Mouse (Mus musculus) ovary, postnatal 14 days (tissue): Measurements from ENCODE around the gene Kif6.

Experiments used
- DNase-seq: peaks from one replicate; pipeline ENCODE4 v3.0.0; 2022; ENCODE audit warnings: low spot score

The Kif6 gene

GRCm38 (mm10) chr17:49614577-49615235 is at the start of gene Kif6:
Gene Kif6, plus strand, starts transcription at chr17:49615136.
- DNase-seq = peak; percentile 64

- DNase-seq = no peak
Measured at GRCm38 (mm10) chr17:49568717-49569116, 46.2 kb upstream of the Kif6 start.

GRCm38 (mm10) chr17:49577321-49577720 is 37.6 kb upstream of the Kif6 start:
- DNase-seq = no peak

GRCm38 (mm10) chr17:49582471-49582870 is 32.5 kb upstream of the Kif6 start:
- no peak for DNase-seq

- DNase-seq = no peak
Measured at GRCm38 (mm10) chr17:49590051-49590450, 24.9 kb upstream of the Kif6 start.

- DNase-seq = no peak
Measured at GRCm38 (mm10) chr17:49605397-49605796, 9.5 kb upstream of the Kif6 start.

DNA sequence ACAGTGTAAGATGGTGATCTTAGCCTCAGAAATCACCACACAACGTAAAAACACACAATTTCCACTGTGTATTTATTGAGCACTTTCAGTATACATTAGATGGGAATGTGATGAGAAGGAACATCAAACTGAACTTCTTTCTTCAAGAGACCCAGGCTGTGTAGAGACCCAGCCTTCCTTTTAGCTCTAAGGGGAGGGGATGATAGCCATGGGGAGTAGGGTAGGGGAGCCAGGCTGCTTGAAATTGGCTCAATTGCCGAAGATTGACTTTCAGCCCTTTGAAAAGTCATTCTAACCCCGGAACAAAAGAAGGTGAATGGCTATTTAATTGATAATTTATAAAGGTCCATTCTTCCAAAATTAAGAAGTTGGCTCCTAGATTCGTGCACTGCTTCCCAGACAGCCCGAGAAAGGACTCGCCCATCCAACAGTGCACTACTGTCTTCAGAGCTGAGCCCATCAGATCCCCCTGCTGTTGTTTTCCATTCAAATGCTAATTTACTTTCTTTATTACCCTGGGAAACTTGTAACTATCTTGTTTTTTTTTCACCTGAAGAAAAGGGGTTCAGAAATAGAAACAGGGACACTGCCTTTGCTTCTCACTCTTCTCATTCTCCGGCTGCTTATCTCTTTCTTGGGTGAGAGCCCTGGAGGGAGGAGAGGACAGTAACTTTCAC is 7.4 kb upstream of the Kif6 start:
- DNase-seq = no peak

DNA sequence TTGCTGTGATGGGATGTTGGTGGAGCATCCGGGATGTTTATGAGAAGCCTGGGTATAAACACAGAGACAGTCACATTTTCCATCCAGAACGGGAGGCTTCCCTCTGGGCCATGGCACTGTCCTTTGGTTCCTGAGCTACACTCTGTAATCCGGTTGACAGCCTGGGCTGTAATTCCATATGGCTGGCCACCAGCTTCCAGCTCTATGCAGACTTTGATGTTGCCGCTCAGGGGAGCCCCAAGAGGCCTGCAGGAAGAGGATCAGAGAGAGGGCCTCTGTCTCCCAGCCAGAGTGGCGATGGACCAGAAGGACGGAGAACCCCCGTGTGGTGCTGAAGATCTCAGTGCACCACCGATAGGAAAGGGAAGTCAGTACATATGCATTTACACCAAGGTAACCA is 4.6 kb upstream of the Kif6 start:
- no peak for DNase-seq

DNA sequence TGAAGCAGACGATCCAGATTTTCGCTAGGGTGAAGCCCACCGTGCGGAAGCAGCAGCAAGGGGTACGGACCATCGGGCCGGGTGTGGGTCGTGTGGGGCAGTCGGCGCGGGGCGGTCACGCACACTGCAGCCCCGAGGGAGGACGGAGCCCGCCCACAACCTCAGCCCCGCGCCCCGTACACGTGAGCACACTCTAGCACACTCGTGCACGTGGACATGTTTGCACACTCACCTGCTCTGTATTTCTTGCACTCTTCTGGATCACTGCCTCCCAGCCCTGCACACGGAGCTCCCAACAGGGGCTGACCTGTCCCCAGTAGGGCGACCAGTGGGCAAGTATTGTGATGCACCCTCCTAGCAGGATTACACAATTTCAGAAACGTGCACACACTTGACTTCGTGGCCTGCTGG is 310 bp downstream of the Kif6 start:
- no peak for DNase-seq

- DNase-seq = no peak
Measured at GRCm38 (mm10) chr17:49624572-49624971, 9.6 kb downstream of the Kif6 start.

DNA sequence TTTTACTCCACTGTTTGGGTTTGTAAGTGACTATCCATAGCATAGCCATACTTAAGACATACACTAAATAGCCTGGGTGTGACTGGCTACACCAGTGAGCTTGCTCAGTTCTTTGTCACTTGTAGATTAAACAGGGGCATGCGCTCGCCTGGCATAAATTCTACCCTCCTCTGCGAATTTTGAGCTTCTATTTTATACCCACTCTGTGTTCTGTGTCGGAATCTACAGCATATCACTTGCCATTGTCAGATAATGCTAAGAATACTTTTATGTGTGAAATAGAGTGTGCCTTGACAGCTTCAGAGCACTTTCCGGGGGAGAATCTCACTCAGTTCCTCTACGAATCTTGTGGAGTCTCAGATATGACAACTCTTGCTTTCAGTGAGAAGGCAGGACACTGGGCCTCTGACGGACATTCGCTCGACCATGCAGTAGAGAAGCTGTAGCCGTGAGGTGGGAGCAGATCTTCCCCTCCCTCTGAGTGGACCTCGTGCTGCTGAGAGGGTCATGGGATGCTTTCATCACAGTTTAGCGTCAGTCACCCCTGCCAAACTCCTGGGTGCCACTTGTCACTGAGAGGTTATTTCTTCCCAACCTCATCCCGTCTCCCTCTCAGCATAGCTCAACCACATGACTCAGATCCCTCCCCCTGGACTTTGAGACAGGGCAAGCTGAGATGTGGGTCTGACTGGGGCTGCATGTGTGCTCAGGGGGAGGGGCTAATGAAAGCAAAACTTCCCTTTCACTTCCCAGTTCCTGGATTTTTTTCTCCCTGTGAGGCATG is 12.3 kb downstream of the Kif6 start:
- DNase-seq = no peak

DNA sequence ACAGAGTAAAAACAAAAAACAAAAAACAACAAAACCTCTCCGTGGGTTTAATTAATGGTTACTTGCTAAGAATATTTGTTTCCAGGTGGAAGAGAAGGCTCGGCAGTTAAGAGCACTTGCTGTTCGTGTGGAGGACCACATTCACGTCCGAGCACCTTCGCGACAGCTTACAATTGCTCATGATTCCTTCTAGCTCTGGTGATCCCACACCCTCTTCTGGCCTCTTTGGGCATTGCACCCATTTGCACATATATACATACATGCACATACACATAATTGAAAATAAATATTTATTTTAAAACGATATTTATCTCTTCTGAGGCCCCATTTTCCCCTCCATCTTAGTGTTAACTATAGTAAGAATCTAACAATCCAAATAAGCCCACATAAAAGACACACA is 13.9 kb downstream of the Kif6 start:
- no peak for DNase-seq

DNA sequence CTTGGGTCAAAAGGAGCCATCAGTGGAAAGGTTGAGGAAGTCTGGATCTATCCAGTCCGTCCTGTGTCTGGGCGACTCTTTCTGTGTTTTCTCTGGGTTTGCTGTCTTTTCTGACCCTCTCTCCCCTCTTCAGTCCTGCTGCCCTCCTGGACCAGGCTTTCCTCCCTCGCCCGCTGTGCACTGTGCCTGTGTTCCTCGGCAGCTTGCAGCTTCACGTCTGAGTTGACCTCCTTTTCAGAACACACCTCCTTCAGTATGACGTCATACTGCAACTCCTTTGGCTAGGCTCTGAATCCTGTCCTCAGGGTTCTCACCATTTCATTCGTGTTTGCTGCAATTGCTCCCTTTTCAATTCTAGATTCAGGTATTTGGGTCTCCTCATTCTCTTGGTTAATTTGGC is 18.1 kb downstream of the Kif6 start:
- no peak for DNase-seq

- DNase-seq = no peak
Measured at GRCm38 (mm10) chr17:49641903-49642302, 27.0 kb downstream of the Kif6 start.

DNA sequence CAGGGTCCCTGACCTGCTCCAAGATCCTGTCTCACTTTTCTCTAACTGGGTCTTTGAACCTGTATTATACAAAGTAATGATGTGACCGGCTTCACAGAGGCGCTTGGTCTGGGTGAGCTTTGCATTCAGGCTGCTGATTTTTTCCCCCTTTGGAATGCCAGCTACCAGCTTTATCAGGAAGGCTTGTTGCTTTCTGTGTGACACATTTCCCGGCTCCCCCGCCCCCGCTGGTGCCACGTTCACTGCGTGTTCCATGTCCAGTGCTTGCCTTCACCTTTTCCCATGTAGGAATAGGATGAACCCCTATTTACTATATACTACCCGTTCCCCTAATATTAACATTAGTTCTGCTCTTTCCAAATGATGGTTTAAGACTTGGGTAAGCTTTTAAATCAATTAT is 27.4 kb downstream of the Kif6 start:
- DNase-seq = no peak

- DNase-seq = no peak
Measured at GRCm38 (mm10) chr17:49642889-49643490, 28.1 kb downstream of the Kif6 start.

DNA sequence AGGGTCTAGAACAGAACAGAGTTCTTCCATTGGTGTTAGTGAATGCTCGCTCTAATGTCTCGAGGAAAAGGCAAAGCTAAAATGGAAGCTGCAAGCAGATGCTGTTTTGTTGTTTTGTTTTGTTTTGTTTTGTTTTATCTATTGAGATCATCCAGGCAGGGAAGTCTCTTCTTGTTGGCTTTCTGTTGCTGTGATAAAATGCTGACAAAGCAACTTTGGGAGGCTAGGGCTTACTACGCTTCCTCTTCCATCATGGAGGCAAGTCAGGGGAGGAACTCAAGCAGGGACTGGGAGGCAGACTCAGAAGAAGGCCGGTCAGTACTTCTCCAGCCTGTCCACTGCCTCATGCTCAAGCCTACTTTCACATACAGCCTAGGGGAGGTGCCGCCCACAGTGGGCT is 31.3 kb downstream of the Kif6 start:
- no peak for DNase-seq

- no peak for DNase-seq
Measured at GRCm38 (mm10) chr17:49648970-49649369, 34.0 kb downstream of the Kif6 start.

DNA sequence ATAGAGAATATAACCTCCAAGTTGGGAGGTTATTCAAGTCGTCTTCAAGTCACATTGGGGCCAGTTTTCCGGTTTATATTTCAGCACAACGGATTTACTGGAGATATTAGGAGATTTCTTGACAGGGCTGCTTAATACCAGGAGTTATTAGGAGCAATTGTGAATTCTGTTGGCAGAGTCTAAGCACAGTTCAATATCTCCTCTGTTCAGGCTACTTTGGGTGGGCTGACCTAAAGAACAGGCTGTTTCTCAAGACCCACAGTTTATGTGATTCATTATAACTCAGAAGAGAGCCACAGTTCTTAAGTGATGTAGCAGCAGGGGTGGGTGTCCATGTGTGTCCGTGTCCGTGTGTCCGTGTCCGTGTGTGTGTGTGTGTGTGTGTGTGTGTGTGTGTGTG is 34.5 kb downstream of the Kif6 start:
- DNase-seq = no peak

DNA sequence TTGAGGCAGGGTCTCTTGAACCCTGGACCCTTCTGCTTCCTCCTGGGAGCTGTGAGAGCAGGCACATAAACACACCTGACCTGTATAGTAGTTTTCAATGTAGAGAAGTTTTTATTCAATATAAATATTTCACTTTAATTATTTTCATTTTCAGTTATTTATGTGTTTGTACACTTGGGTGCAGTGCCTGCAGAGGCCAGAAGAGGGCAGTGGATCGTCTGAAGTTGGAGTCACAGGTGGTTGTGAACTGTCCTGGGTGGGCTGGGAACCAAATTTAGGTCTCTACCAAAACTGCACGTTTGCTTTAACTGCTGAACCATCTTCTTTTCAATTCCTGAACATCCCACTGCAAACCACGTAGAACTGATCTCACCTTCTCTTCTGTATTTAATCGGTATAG is 35.4 kb downstream of the Kif6 start:
- no peak for DNase-seq

GRCm38 (mm10) chr17:49652357-49652756 is 37.4 kb downstream of the Kif6 start:
- no peak for DNase-seq

DNA sequence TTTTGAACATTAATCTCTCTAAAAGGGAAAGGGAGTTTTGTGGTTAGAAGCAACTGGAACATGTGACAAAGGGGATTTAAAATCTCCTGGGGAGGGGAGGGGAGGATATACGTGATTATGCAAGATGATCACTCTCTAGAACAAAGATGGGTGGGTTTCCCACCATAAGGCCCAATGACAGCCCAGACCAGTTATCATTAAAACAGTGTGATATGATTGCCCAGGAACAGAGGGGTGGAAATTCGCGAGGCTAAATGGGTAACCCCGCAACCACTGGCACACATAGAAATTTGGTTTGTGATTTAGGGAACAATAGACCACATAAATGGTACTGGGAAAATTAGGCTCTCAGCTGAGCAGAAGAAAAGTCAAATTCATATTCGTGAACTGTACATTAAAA is 37.9 kb downstream of the Kif6 start:
- no peak for DNase-seq

DNA sequence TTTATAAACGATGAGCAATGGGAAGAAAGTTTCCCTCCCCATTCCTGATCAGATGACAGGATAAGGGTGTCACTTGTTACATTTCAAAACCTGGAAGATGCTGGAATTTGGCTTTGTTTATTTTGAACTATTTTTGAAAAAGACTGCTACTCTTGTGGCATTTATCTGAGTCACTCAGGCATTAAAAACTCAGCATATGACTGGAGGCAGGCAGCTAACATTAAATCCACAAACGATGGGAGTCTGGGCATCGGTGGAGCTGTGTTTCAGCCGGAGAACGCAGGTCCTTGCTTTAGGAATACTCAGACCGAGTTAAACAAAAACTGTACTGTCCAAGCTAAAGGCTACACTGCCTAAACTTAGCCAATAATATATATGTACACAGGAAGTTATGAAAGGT is 46.7 kb downstream of the Kif6 start:
- no peak for DNase-seq
